Mouse (Mus musculus): ENCODE data around the gene Hmga1b. TPM values are rescaled to one million over a fixed set of nuclear protein-coding genes. Genes with fewer than 3 reads are reported as not detected.
"Not testable (repeated sequence)": the region's sequence is repeated elsewhere in the genome, so short reads cannot be mapped to it uniquely, and the experiment has no call there.

The Hmga1b gene
- polyA plus RNA-seq, 1 experiment, result 7.0 TPM

DNA sequence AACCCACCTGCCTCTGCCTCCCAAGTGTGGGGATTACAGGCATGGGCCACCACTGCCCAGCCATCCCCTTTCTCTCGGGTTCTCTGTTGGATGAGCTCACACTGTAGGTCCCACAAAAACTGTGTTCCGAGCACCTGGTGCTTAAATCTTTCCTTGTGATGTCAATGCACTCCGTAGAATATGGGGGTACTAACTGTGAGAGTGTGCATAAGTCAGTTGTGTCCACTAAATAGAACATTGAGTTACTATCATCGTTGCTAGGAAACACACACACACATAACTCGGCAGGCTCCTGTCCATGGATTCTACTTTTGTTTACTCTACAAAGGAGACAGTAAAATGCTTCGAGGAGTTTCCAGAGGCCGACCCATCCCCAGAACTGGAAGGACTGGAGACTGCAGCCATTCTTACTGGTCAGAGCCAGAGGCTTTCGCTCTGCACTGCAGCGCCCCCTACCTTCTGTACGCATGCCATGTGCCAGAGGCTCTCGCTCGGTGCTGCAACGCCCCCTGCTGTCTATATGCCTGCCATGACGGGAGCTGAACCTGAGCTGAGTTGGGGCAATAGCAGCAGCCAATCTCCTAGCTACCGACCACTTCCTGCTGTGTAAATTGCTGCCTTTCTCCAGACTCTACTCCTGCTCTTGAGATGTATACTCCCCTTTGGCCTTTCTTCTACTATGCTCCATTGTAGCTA is 13.3 kb downstream of the Hmga1b start:
- H3K27me3 ChIP-seq (ENCODE audit: control insufficient read depth, insufficient read depth, low read length), result no peaks in the 10 kb centered on the region
- no peak overlapping the region for H3K4me3 ChIP-seq (ENCODE audit: control insufficient read depth, low read depth, low read length)
- peaks cover 8% of the 10 kb centered on the region for H3K4me1 ChIP-seq (ENCODE audit: control insufficient read depth, insufficient read depth, low read length)
- no peak overlapping the region for H3K27ac ChIP-seq (ENCODE audit: control insufficient read depth, insufficient read depth, low read depth, low read length)
- TF ChIP-seq POLR2A (IDR thresholded peaks at IDR 0.05; ENCODE audit: control insufficient read depth, low read depth, low read length) (no peak), CTCF (IDR thresholded peaks at IDR 0.05; ENCODE audit: control insufficient read depth, insufficient read depth, insufficient replicate concordance, low read depth, low read length) (peak; percentile 100)
- H3K36me3 ChIP-seq (ENCODE audit: control insufficient read depth, insufficient read depth, low read length), result no peaks in the 10 kb centered on the region

DNA sequence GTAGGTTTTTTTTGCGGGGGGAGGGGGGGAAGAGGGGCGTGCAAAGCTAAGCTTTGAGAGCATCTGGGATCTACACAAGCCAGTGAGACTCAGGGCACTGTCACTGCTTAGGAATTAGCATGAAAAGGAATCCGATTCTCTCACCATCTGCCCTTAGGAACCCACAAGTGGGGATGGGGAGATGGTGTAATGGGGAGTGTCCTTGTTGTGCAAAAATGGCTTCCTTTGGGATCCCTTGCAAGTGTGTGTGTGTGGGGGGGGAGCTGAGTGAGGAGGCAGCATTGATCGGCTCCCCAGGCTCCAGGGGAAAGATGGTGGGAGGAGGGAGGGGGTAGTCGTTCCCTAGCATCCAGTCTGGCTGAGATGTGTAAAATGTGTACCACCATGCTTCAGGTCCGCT is 14.5 kb downstream of the Hmga1b start:
- H3K27me3 ChIP-seq (ENCODE audit: control insufficient read depth, insufficient read depth, low read length), result no peaks in the 10 kb centered on the region
- peaks cover 8% of the 10 kb centered on the region for H3K4me1 ChIP-seq (ENCODE audit: control insufficient read depth, insufficient read depth, low read length)
- no peaks in the 10 kb centered on the region for H3K36me3 ChIP-seq (ENCODE audit: control insufficient read depth, insufficient read depth, low read length)
- no peak overlapping the region for H3K27ac ChIP-seq (ENCODE audit: control insufficient read depth, insufficient read depth, low read depth, low read length)
- TF ChIP-seq POLR2A (IDR thresholded peaks at IDR 0.05; ENCODE audit: control insufficient read depth, low read depth, low read length) (no peak), CTCF (IDR thresholded peaks at IDR 0.05; ENCODE audit: control insufficient read depth, insufficient read depth, insufficient replicate concordance, low read depth, low read length) (no peak)
- no peak overlapping the region for H3K4me3 ChIP-seq (ENCODE audit: control insufficient read depth, low read depth, low read length)

DNA sequence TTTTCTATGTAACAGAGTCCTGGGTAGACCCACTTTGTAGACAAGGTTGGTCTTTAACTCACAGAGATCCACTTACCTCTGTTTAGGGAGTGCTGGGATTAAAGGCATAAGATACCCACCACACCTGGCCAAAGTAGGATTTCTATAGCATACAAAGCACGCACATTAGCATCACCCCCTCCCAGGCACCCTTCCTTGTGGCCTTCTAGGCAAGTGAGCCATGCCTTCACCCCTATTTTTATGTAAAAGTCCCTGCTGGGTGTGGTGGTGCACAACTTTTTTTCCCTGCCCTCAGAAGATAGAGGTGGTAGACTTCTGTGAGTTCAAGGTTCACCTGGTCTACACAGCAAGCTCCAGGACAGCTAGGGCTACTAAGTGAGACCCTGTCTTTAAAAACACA is 17.3 kb downstream of the Hmga1b start:
- Histone ChIP-seq H3K36me3 (ENCODE audit: control insufficient read depth, insufficient read depth, low read length) (no peaks in the 10 kb centered on the region), H3K27ac (ENCODE audit: control insufficient read depth, insufficient read depth, low read depth, low read length) (no peak overlapping the region), H3K27me3 (ENCODE audit: control insufficient read depth, insufficient read depth, low read length) (no peaks in the 10 kb centered on the region), H3K4me1 (ENCODE audit: control insufficient read depth, insufficient read depth, low read length) (peaks cover 15% of the 10 kb centered on the region), H3K4me3 (ENCODE audit: control insufficient read depth, low read depth, low read length) (no peak overlapping the region)
- no peak for TF ChIP-seq POLR2A (IDR thresholded peaks at IDR 0.05; ENCODE audit: control insufficient read depth, low read depth, low read length)
- TF ChIP-seq CTCF (IDR thresholded peaks at IDR 0.05; ENCODE audit: control insufficient read depth, insufficient read depth, insufficient replicate concordance, low read depth, low read length), result no peak

DNA sequence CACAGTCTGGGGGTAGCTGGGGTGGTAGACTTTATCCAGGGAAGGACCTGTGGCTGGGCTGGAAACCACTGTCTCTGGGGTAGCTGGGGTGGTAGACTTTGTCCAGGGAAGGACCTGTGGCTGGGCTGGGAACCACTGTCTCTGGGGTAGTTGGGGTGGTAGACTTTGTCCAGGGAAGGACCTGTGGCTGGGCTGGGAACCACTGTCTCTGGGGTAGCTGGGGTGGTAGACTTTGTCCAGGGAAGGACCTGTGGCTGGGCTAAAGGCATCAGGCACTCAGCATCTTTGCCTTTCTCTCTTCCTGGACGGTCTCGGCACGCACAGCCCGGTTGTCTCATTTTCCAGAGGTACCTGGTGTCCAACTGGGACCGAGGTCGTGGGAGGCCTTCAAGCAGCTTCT is 18.8 kb downstream of the Hmga1b start:
- H3K4me1 ChIP-seq (ENCODE audit: control insufficient read depth, insufficient read depth, low read length), result peaks cover 14% of the 10 kb centered on the region
- H3K27ac ChIP-seq (ENCODE audit: control insufficient read depth, insufficient read depth, low read depth, low read length); H3K27me3 ChIP-seq (ENCODE audit: control insufficient read depth, insufficient read depth, low read length); H3K4me3 ChIP-seq (ENCODE audit: control insufficient read depth, low read depth, low read length); H3K36me3 ChIP-seq (ENCODE audit: control insufficient read depth, insufficient read depth, low read length): not testable (repeated sequence)

DNA sequence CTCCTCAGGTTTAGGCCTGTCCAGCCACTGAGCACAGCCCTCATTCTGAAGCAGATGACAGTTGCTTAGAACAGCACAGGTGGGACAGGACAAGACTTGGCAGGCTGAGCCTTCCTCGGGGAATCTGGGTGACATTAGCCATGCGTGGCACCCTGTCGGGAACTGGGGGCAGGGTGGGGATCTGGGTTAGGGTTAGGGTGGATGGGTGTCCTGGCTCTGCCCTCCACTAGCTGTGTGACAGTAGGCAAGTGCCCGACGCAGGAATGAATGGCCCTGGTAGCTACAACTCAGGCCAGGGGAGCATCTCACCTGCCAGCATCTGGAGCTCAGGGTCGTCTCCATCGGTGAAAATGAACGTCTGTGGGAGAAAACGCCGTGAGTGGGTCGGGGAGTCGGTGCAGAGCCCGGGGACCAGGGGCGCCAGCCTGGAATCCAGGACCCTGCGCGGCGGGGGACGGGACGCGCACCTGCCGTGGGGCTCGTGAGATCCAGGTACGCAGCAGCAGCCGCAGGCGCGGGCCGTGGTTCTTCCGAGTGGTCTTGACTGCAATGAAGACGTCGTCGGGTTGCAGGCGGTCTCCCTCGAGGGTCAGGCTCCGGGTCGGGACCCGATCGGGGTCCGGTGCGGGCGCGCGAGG is 21.0 kb downstream of the Hmga1b start:
- Histone ChIP-seq H3K36me3 (ENCODE audit: control insufficient read depth, insufficient read depth, low read length) (peaks cover 6% of the 10 kb centered on the region), H3K27ac (ENCODE audit: control insufficient read depth, insufficient read depth, low read depth, low read length) (no peak overlapping the region), H3K4me1 (ENCODE audit: control insufficient read depth, insufficient read depth, low read length) (peaks cover 14% of the 10 kb centered on the region), H3K4me3 (ENCODE audit: control insufficient read depth, low read depth, low read length) (peak overlapping the region; percentile 86), H3K27me3 (ENCODE audit: control insufficient read depth, insufficient read depth, low read length) (no peaks in the 10 kb centered on the region)
- TF ChIP-seq CTCF (IDR thresholded peaks at IDR 0.05; ENCODE audit: control insufficient read depth, insufficient read depth, insufficient replicate concordance, low read depth, low read length), result no peak
- no peak for TF ChIP-seq POLR2A (IDR thresholded peaks at IDR 0.05; ENCODE audit: control insufficient read depth, low read depth, low read length)

DNA sequence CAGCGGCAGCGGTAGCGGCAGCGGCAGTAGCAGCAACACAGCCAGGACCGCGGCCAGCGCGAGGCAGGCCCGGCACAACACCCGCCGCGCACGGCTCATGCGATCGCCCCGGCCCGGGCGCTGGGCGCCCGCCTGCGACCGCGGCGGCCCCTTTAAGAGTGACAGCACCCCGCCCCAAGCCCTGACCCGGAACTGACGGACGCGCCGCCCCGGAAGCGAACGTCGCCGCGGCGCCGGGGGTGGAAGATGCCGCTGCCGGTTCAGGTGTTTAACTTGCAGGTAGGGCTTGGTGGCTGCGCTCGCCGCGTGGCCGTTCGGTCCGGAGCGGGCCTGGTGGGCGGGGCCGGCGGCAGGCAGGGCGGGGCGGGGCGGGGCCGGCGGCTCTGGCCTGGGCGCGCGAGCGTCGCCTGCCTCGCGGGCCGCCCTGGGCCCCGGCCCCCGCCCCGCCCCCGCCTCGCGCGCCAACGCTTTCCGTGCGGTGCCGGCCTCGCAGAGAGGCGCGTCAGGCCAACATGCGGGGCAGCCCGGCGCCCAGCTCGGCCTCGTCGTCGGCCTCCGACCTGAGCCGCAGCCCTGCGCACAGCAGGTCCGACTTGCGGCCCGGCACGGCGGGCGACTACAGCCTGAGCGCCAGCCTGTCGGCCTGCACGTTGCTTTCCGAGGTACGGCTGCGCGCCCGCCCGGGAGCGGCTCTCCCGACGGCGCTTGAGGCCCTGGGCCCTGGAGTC is 21.6 kb downstream of the Hmga1b start, which contains the start of the genes Rfng and Gps1:
Gene Rfng (minus strand): TSS at position 144 of the 728 bp plus-strand sequence.
Gene Gps1 (plus strand): TSS at position 209 of the 728 bp plus-strand sequence.
- H3K4me3 ChIP-seq (ENCODE audit: control insufficient read depth, low read depth, low read length), result peak within 1 kb of the TSS; percentile 99
- peaks cover 6% of the 10 kb centered on the region for H3K36me3 ChIP-seq (ENCODE audit: control insufficient read depth, insufficient read depth, low read length)
- TF ChIP-seq POLR2A (IDR thresholded peaks at IDR 0.05; ENCODE audit: control insufficient read depth, low read depth, low read length) (peak; percentile 32; the same call in 1 of the 2 replicates), CTCF (IDR thresholded peaks at IDR 0.05; ENCODE audit: control insufficient read depth, insufficient read depth, insufficient replicate concordance, low read depth, low read length) (no peak)
- H3K27ac ChIP-seq (ENCODE audit: control insufficient read depth, insufficient read depth, low read depth, low read length), result peak within 1 kb of the TSS; percentile 97
- H3K4me1 ChIP-seq (ENCODE audit: control insufficient read depth, insufficient read depth, low read length), result peaks cover 14% of the 10 kb centered on the region
- no peaks in the 10 kb centered on the region for H3K27me3 ChIP-seq (ENCODE audit: control insufficient read depth, insufficient read depth, low read length)

DNA sequence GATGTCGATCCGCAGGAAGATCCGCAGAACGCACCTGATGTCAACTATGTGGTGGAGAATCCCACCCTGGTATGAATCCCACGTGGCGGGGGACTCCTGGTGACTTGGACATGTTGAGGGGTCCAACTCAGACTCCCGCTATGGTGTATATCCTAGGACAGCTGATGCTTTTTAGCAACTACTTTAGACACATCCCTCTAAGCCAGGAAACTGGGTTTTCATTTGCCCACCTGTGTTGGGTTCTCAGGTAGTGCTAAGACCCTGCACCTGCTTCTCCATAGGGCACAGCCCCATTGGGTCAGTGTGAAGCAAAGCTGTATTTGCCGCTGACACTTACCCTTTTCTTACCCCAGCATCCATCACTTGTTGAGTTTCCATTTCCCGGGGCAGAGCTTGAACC is 22.6 kb downstream of the Hmga1b start:
- peak overlapping the region; percentile 99 for H3K4me3 ChIP-seq (ENCODE audit: control insufficient read depth, low read depth, low read length)
- no peak for TF ChIP-seq POLR2A (IDR thresholded peaks at IDR 0.05; ENCODE audit: control insufficient read depth, low read depth, low read length)
- peaks cover 7% of the 10 kb centered on the region for H3K36me3 ChIP-seq (ENCODE audit: control insufficient read depth, insufficient read depth, low read length)
- H3K4me1 ChIP-seq (ENCODE audit: control insufficient read depth, insufficient read depth, low read length), result peaks cover 14% of the 10 kb centered on the region
- H3K27me3 ChIP-seq (ENCODE audit: control insufficient read depth, insufficient read depth, low read length), result no peaks in the 10 kb centered on the region
- peak overlapping the region; percentile 97 for H3K27ac ChIP-seq (ENCODE audit: control insufficient read depth, insufficient read depth, low read depth, low read length)

DNA sequence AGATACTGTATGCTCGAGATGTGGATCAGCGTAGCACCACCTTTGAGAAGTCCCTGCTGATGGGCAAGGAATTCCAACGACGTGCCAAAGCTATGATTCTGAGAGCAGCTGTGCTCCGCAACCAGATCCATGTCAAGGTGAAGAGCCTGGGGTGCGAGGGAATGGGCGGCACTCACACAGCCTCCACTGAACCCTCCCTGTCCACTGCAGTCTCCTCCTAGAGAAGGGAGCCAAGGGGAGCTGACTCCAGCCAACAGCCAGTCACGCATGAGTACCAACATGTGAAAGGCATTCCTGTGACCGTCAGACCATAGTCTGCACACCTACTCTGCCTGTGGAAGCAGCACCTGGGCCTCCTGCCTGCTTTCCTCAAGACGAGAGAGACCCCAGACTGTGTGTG is 25.9 kb downstream of the Hmga1b start:
- H3K36me3 ChIP-seq (ENCODE audit: control insufficient read depth, insufficient read depth, low read length); H3K4me3 ChIP-seq (ENCODE audit: control insufficient read depth, low read depth, low read length): not testable (repeated sequence)

More for the DNA sequence above, 25.9 kb downstream of the Hmga1b start:
- H3K27ac ChIP-seq (ENCODE audit: control insufficient read depth, insufficient read depth, low read depth, low read length); H3K27me3 ChIP-seq (ENCODE audit: control insufficient read depth, insufficient read depth, low read length); H3K4me1 ChIP-seq (ENCODE audit: control insufficient read depth, insufficient read depth, low read length): not testable (repeated sequence)

Data from testis, adult 2 months (tissue).